Mouse (Mus musculus): Measurements from ENCODE around the gene Fstl1. TPM values are rescaled to one million over a fixed set of nuclear protein-coding genes. Genes with fewer than 3 reads are reported as not detected.

Gene Fstl1
- polyA plus RNA-seq (2017; shearing (Covaris generic)): 0.06 TPM

DNA sequence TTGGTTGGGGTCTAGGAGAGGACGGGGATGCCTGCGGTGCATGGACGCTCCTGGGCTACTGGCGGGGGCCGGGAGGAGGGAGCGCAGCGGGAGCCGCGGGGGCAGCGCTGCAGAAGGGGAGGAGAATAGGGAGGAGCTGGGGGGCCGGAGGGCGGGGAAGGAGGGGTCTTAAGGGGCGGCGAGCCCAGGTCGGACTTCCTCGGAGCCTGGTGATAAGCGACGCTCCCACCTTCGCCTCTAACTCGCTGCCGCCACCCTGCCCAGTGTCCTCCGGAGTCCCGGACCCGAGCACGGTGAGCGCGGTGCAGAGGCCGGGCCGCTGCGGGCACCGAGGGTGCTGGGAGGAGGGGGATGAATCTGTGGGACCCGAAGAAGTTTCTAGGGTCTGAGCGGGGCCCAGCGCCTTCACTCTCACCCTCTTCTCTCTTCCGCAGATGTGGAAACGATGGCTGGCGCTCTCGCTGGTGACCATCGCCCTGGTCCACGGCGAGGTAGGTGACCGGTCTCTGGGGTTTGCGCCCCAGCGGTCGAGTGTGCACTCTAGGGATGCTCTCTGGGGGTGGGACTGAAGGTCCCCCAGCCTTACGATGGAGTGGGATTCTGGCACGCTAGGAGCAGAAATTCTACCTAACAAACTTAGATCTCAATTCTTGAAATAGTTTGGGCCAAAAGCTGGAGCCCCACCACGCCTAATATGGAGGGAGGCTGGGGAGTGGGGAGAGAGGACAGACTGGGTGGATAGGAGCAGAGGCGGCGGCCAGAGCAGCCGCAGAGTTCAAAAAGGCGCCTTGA, at the start of gene Fstl1:
Gene Fstl1, plus strand, starts transcription at position 14 of the 792 bp plus-strand sequence.

GRCm38 (mm10) chr16:37861029-37861428, 84.4 kb downstream of the Fstl1 start, which contains the start of gene Gm36028:
TSS of gene Gm36028 (minus strand) at chr16:37861146.

DNA sequence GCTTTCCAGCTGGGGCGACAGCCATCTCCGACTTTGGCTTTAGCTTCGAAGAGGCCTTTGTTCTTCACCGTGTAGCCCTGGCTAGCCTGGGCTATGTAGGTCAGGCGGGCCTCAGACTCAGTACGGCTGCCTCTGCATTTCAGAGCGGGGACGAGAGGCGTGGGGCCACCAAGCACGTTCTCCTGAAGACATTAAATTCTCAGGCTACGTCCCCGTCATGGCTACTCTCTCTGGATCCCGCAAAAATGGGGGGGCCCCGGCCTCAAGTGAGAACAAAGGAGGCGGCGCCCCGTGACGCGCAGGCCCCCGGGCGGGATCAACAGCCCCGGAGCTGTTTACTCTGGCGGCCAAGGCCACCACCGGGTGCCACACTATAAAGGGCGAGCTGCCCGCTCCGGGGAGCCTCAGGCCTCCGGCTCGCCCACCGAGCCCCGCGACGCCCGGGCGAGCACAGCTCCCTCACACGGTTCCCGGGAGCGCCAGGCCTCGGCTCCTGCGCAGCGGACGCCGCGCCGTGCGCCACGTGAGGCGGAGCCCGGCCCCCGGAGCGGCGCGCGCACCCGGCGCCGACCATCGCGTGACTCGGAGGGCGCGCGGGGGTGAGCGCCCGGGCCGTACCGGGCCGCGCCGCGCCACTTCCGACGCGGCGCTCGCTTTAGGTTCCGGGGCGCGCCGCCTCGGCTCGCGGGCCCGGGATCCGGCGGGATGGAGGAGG, 91.3 kb downstream of the Fstl1 start, which contains the start of gene Lrrc58:
Gene Lrrc58, plus strand, starts transcription at position 599 of the 715 bp plus-strand sequence.

Other genes with a start within 250 kb of the Fstl1 start
- gene Gtf2e1, start 237.1 kb upstream of the Fstl1 start, polyA plus RNA-seq (2017; shearing (Covaris generic)): 23.7 TPM
- 17.7 TPM for gene Rabl3, start 237.0 kb upstream of the Fstl1 start, polyA plus RNA-seq (2017; shearing (Covaris generic))
- 0.61 TPM for gene Hgd, start 196.7 kb upstream of the Fstl1 start, polyA plus RNA-seq (2017; shearing (Covaris generic))
- gene Ndufb4, start 122.4 kb upstream of the Fstl1 start, polyA plus RNA-seq (2017; shearing (Covaris generic)): 66.8 TPM
- gene Gm36028, start 84.3 kb downstream of the Fstl1 start, polyA plus RNA-seq (2017; shearing (Covaris generic)): not detected
- gene Lrrc58, start 91.5 kb downstream of the Fstl1 start, polyA plus RNA-seq (2017; shearing (Covaris generic)): 22.7 TPM
- not detected for gene Gpr156, start 139.6 kb downstream of the Fstl1 start, polyA plus RNA-seq (2017; shearing (Covaris generic))

Data from CD4-positive, CD25-positive, alpha-beta regulatory T cell (primary cell).